Mouse (Mus musculus) G1E (cell line): ENCODE data around the gene Rbl2. TPM values are rescaled to one million over a fixed set of nuclear protein-coding genes. Genes with fewer than 3 reads are reported as not detected.

Source experiments
- ATAC-seq: 2 replicates; pipeline ENCODE4 v1.8.0; 2016; ENCODE audit warnings: mild to moderate bottlenecking; ENCODE audit not compliant: insufficient number of reproducible peaks, poor library complexity, low FRiP score, severe bottlenecking; ENCODE audit errors: extremely low read depth
- DNase-seq: peaks from one replicate; pipeline ENCODE4 v3.0.0; 2012; ENCODE audit warnings: low spot score
- H3K27me3 ChIP-seq: 2 replicates; pipeline ENCODE4 v1.6.1; 2012; ENCODE audit warnings: mild to moderate bottlenecking, low read length, inconsistent platforms; ENCODE audit not compliant: insufficient read depth
- H3K36me3 ChIP-seq: replicated peaks from 2 replicates; pipeline ENCODE3; 2012; ENCODE audit warnings: mild to moderate bottlenecking, inconsistent platforms
- H3K4me1 ChIP-seq: 2 replicates; pipeline ENCODE4 v1.6.1; 2012; ENCODE audit warnings: low read depth, low read length, inconsistent platforms, mixed read lengths; ENCODE audit not compliant: insufficient read depth
- H3K4me3 ChIP-seq: 2 replicates; pipeline ENCODE4 v1.5.1; 2012; ENCODE audit warnings: low read depth, mild to moderate bottlenecking, inconsistent platforms, low read length, moderate library complexity, mixed read lengths
- H3K9me3 ChIP-seq: replicated peaks from 2 replicates; pipeline ENCODE4 v1.6.1; 2012; ENCODE audit warnings: inconsistent platforms
- CTCF ChIP-seq: IDR thresholded peaks from 2 replicates; pipeline ENCODE4 v1.5.1; 2012; ENCODE audit warnings: low read depth, low read length, inconsistent platforms, mixed read lengths
- GATA1 ChIP-seq: IDR thresholded peaks from 2 replicates; pipeline ENCODE4 v1.6.1; 2012; ENCODE audit warnings: borderline replicate concordance, low read length, inconsistent platforms, mixed read lengths
- GATA2 ChIP-seq: IDR thresholded peaks from 2 replicates; pipeline ENCODE4 v1.6.1; 2012; ENCODE audit warnings: low read depth, low read length, inconsistent platforms, borderline replicate concordance
- POLR2AphosphoS5 ChIP-seq: IDR thresholded peaks from 2 replicates; pipeline ENCODE4 v1.6.1; 2012; ENCODE audit warnings: low read depth, low read length, inconsistent platforms; ENCODE audit not compliant: insufficient replicate concordance
- TAL1 ChIP-seq: conservative IDR thresholded peaks from 2 replicates; pipeline ENCODE4 v1.6.1; 2012; ENCODE audit warnings: low read depth, low read length, inconsistent platforms, mixed read lengths
- polyA plus RNA-seq: library from polyadenylated mRNA; stranded (reverse); fragments of >175 nt; gene quantifications from 2 replicates; pipeline ENCODE4 v1.2.3, GENCODE M21; 2012
- total RNA-seq, 2 experiments: library from RNA; stranded (forward) in 1 of 2; stranded (reverse) in 1 of 2; fragments of 200-1000 nt in 1 of 2; fragments of >200 nt in 1 of 2; fragmentation: Nextera tagmentation in 1 of 2; gene quantifications; 2 replicates each; pipeline ENCODE4 v1.2.3; 2014 to 2017

Gene Rbl2
- total and polyA plus RNA-seq, 3 experiments: 4.9 to 79.5 (median 46.2) TPM

GRCm38 (mm10) chr8:91134659-91135058, 64.8 kb downstream of the Rbl2 start:
- Histone ChIP-seq H3K36me3 (peaks cover 13% of the 10 kb centered on the region), H3K4me3 (peak overlapping the region; percentile 95; the same call in 1 of the 2 replicates), H3K27me3 (peaks cover 23% of the 10 kb centered on the region), H3K4me1 (peaks cover 20% of the 10 kb centered on the region), H3K9me3 (no peaks in the 10 kb centered on the region)
- TF ChIP-seq GATA2 (no peak), TAL1 (no peak), GATA1 (no peak), POLR2AphosphoS5 (no peak), CTCF (no peak)
- DNase-seq (no peak), ATAC-seq (no peak)

- Histone ChIP-seq H3K36me3 (peaks cover 8% of the 10 kb centered on the region), H3K9me3 (no peaks in the 10 kb centered on the region), H3K27me3 (peaks cover 24% of the 10 kb centered on the region), H3K4me3 (no peak overlapping the region), H3K4me1 (peaks cover 20% of the 10 kb centered on the region)
- no peak for ATAC-seq
- no peak for DNase-seq
- TF ChIP-seq CTCF (no peak), POLR2AphosphoS5 (no peak), TAL1 (no peak), GATA1 (no peak), GATA2 (no peak)
Observed at GRCm38 (mm10) chr8:91135308-91136181, 65.7 kb downstream of the Rbl2 start.

- Histone ChIP-seq H3K4me1 (no peaks in the 10 kb centered on the region), H3K27me3 (peaks cover 26% of the 10 kb centered on the region), H3K9me3 (no peaks in the 10 kb centered on the region; the same call in 1 of the 2 replicates), H3K4me3 (no peak overlapping the region), H3K36me3 (no peaks in the 10 kb centered on the region)
- no peak for TF ChIP-seq POLR2AphosphoS5
- no peak for TF ChIP-seq CTCF
- no peak for TF ChIP-seq GATA1
- TF ChIP-seq TAL1: no peak
- no peak for TF ChIP-seq GATA2
- ATAC-seq (no peak), DNase-seq (no peak)
Observed at GRCm38 (mm10) chr8:91140828-91141227, 71.0 kb downstream of the Rbl2 start.

- H3K9me3 ChIP-seq: no peaks in the 10 kb centered on the region
- no peak overlapping the region for H3K4me3 ChIP-seq
- ATAC-seq (no peak), DNase-seq (peak; percentile 60)
- H3K36me3 ChIP-seq: no peaks in the 10 kb centered on the region
- TF ChIP-seq CTCF (peak; percentile 81), TAL1 (no peak)
- peaks cover 6% of the 10 kb centered on the region; the same call in 1 of the 2 replicates for H3K27me3 ChIP-seq
- peaks cover 26% of the 10 kb centered on the region for H3K4me1 ChIP-seq
Observed at GRCm38 (mm10) chr8:91147715-91148114, 77.9 kb downstream of the Rbl2 start.

- Histone ChIP-seq H3K4me3 (no peak overlapping the region), H3K4me1 (peaks cover 26% of the 10 kb centered on the region), H3K27me3 (peaks cover 6% of the 10 kb centered on the region; the same call in 1 of the 2 replicates), H3K9me3 (no peaks in the 10 kb centered on the region), H3K36me3 (no peaks in the 10 kb centered on the region)
- no peak for ATAC-seq
- no peak for TF ChIP-seq GATA1
- no peak for TF ChIP-seq CTCF
- no peak for TF ChIP-seq POLR2AphosphoS5
- TF ChIP-seq TAL1: no peak
- no peak for TF ChIP-seq GATA2
- DNase-seq: no peak
Observed at GRCm38 (mm10) chr8:91148643-91149178, 78.9 kb downstream of the Rbl2 start.

- TF ChIP-seq TAL1: no peak
- H3K36me3 ChIP-seq: no peaks in the 10 kb centered on the region
- ATAC-seq (no peak), DNase-seq (no peak)
- no peak overlapping the region for H3K4me3 ChIP-seq
- H3K4me1 ChIP-seq: peaks cover 26% of the 10 kb centered on the region
- 0 out of 2 replicates have a peak, but pooled peaks cover 3% of the 10 kb centered on the region for H3K9me3 ChIP-seq
- H3K27me3 ChIP-seq: peaks cover 6% of the 10 kb centered on the region; the same call in 1 of the 2 replicates
Observed at GRCm38 (mm10) chr8:91149298-91149697, 79.4 kb downstream of the Rbl2 start.
